In genomic region chr4:134087412-134087811, GRCm38 (mm10) we compare ENCODE assay signal across 9 mouse cellular contexts. TPM values are rescaled to one million over a fixed set of nuclear protein-coding genes. Genes with fewer than 3 reads are reported as not detected.
DNase-seq lines count a peak whose midpoint lies in the region; ATAC-seq and TF ChIP-seq lines count a peak whose summit lies in the region.
"Had no signal": no experiment of that assay in that cellular context is flagged by ENCODE, and none has a peak within 500 bp of the region (broad histone marks: within the 10 kb centered on the region; RNA-seq: fewer than 3 reads in every experiment).

No protein-coding gene starts in this region.

- no peak for TF ChIP-seq POLR2A in ES-Bruce4 (IDR thresholded peaks at IDR 0.05; ENCODE audit: insufficient read depth, low read length)

- peak; percentile 88 for TF ChIP-seq CTCF in ES-Bruce4 (IDR thresholded peaks at IDR 0.05; ENCODE audit: low read depth, low read length)

- H3K4me1 ChIP-seq in ES-Bruce4 (ENCODE audit: control insufficient read depth, insufficient read depth, low read length): peaks cover 1% of the 10 kb centered on the region
- H3K4me1 ChIP-seq in hindbrain, embryonic 13.5 days (replicated peaks): peaks cover 3% of the 10 kb centered on the region

- DNase-seq in adrenal gland, adult (ENCODE audit: inconsistent age in 2 of 2, low spot score in 1 of 2): peak; percentile 38 to 76
- DNase-seq in adrenal gland, adult 18-20 months (ENCODE audit: low spot score in 2 of 2): no peak
- DNase-seq in cerebellum, postnatal 14 days: peak; percentile 65 to 68
- peak; percentile 42 for DNase-seq in liver
- no peak for DNase-seq in urinary bladder, adult 18-20 months (ENCODE audit: low spot score in 2 of 2)

- no peak for TF ChIP-seq EP300 in ES-Bruce4 (IDR thresholded peaks at IDR 0.05; ENCODE audit: insufficient read depth, low read depth, low read length)

- no peak overlapping the region for H3K27ac ChIP-seq in ES-Bruce4 (ENCODE audit: insufficient read depth, low read length)
- H3K27ac ChIP-seq in hindbrain, embryonic 13.5 days: no peak overlapping the region
- H3K27ac ChIP-seq: limb, embryonic 15.5 days had no signal

- WGBS in hindbrain, embryonic 13.5 days: 53% methylated on average over 7 of the region's 7 CpGs

- no peak overlapping the region for H3K9ac ChIP-seq in ES-Bruce4 (ENCODE audit: low read depth, poor library complexity, severe bottlenecking)
- H3K9ac ChIP-seq in hindbrain, embryonic 13.5 days: no peak overlapping the region
- H3K9ac ChIP-seq: limb, embryonic 15.5 days had no signal

- H3K4me3 ChIP-seq in ES-Bruce4 (ENCODE audit: low read depth, low read length): no peak overlapping the region
- no peak overlapping the region for H3K4me3 ChIP-seq in hindbrain, embryonic 13.5 days
- H3K4me3 ChIP-seq: limb, embryonic 15.5 days had no signal

- 0 out of 2 replicates have a peak overlapping the region, but pooled peaks have one; percentile 27 for H3K4me2 ChIP-seq in hindbrain, embryonic 13.5 days
- H3K4me2 ChIP-seq: limb, embryonic 15.5 days had no signal

- no peaks in the 10 kb centered on the region for H3K36me3 ChIP-seq in ES-Bruce4 (ENCODE audit: control insufficient read depth, insufficient read depth, low read length, poor library complexity, severe bottlenecking)
- H3K36me3 ChIP-seq in hindbrain, embryonic 13.5 days: no peaks in the 10 kb centered on the region
- H3K36me3 ChIP-seq: limb, embryonic 15.5 days had no signal

- ATAC-seq in hindbrain, embryonic 13.5 days (ENCODE audit: low FRiP score): no peak
- peak; percentile 87 for ATAC-seq in monocyte, adult 5-6 weeks (replicated peaks; ENCODE audit: insufficient number of reproducible peaks, low FRiP score, low TSS enrichment, poor library complexity, severe bottlenecking)

- H3K27me3 ChIP-seq in ES-Bruce4 (ENCODE audit: control insufficient read depth, insufficient read depth, low read length, poor library complexity, severe bottlenecking): no peaks in the 10 kb centered on the region
- peaks cover 7% of the 10 kb centered on the region for H3K27me3 ChIP-seq in hindbrain, embryonic 13.5 days

- peaks cover 5% of the 10 kb centered on the region; the same call in 1 of the 2 replicates for H3K9me3 ChIP-seq in ES-Bruce4 (replicated peaks; ENCODE audit: control insufficient read depth, insufficient read depth, low read length, poor library complexity, severe bottlenecking)
- no peaks in the 10 kb centered on the region for H3K9me3 ChIP-seq in hindbrain, embryonic 13.5 days
- H3K9me3 ChIP-seq: limb, embryonic 15.5 days had no signal

RNA-seq across cellular contexts. Expression of gene Cd52, which starts 7.5 kb away (rescaled TPM):
- total RNA-seq in adrenal gland, adult 18-20 months (2021): 10 to 100 TPM; 14.0 to 19.9 TPM
- polyA plus RNA-seq in ES-Bruce4 (2011; ENCODE audit: insufficient read depth, insufficient read length, low read depth, missing spikeins): not detected in 2 replicates
- polyA plus RNA-seq in hindbrain, embryonic 13.5 days (2015; fragmentation: Nextera tagmentation; extraction: Ambion mirVana): 3.9 TPM in 2 replicates
- 1,277 to 1,906 TPM (median 1,626 TPM) in 3 replicates for total RNA-seq in monocyte, adult 5-6 weeks (2017)

RNA-seq across cellular contexts. Expression of gene Ubxn11, which starts 15.0 kb away (rescaled TPM):
- 10 to 100 TPM in 1 of 2 experiments, 1 to 10 TPM in 1; 8.7 to 12.6 TPM for total RNA-seq in adrenal gland, adult 18-20 months (2021)
- 10.4 and 11.6 TPM in 2 replicates for polyA plus RNA-seq in ES-Bruce4 (2011; ENCODE audit: insufficient read depth, insufficient read length, low read depth, missing spikeins)
- polyA plus RNA-seq in hindbrain, embryonic 13.5 days (2015; fragmentation: Nextera tagmentation; extraction: Ambion mirVana): 14.7 and 16.0 TPM in 2 replicates
- 8.5 to 13.7 TPM (median 10.6 TPM) in 3 replicates for total RNA-seq in monocyte, adult 5-6 weeks (2017)

RNA-seq across cellular contexts. Expression of gene Crybg2, which starts 26.8 kb away (rescaled TPM):
- under 1 TPM in 1 of 2 experiments, not detected in 1; 0.13 TPM for total RNA-seq in adrenal gland, adult 18-20 months (2021)
- polyA plus RNA-seq in ES-Bruce4 (2011; ENCODE audit: insufficient read depth, insufficient read length, low read depth, missing spikeins): 19.2 and 26.1 TPM in 2 replicates
- 0.49 and 1.1 TPM in 2 replicates for polyA plus RNA-seq in hindbrain, embryonic 13.5 days (2015; fragmentation: Nextera tagmentation; extraction: Ambion mirVana)
- 0.48 to 3.1 TPM (median 0.64 TPM) in 3 replicates for total RNA-seq in monocyte, adult 5-6 weeks (2017)

RNA-seq across cellular contexts. Expression of gene Zfp683, which starts 33.8 kb away (rescaled TPM):
- total RNA-seq in adrenal gland, adult 18-20 months (2021): under 1 TPM in 1 of 2 experiments, not detected in 1; 0.32 TPM
- not detected in 2 replicates for polyA plus RNA-seq in ES-Bruce4 (2011; ENCODE audit: insufficient read depth, insufficient read length, low read depth, missing spikeins)
- polyA plus RNA-seq in hindbrain, embryonic 13.5 days (2015; fragmentation: Nextera tagmentation; extraction: Ambion mirVana): not detected in 2 replicates
- 0.64 TPM in 1 of 3 replicates, not detected in the others for total RNA-seq in monocyte, adult 5-6 weeks (2017)
- polyA plus RNA-seq: limb, embryonic 15.5 days had no signal

RNA-seq across cellular contexts. Expression of gene Sh3bgrl3, which starts 41.2 kb away (rescaled TPM):
- 100 to 1,000 TPM in 1 of 2 experiments, 10 to 100 TPM in 1; 73.4 to 102 TPM for total RNA-seq in adrenal gland, adult 18-20 months (2021)
- polyA plus RNA-seq in ES-Bruce4 (2011; ENCODE audit: insufficient read depth, insufficient read length, low read depth, missing spikeins): 105 and 106 TPM in 2 replicates
- 371 and 393 TPM in 2 replicates for polyA plus RNA-seq in hindbrain, embryonic 13.5 days (2015; fragmentation: Nextera tagmentation; extraction: Ambion mirVana)
- 320 to 400 TPM (median 328 TPM) in 3 replicates for total RNA-seq in monocyte, adult 5-6 weeks (2017)

Comparison
In these comparisons a context has a peak if more than half of its experiments do, and no peak if none do; other contexts are left out.
1. DNase-seq: peak in adrenal gland, adult (2 of 2), cerebellum, postnatal 14 days (2 of 2) and liver (single experiment); none in adrenal gland, adult 18-20 months (0 of 2) and urinary bladder, adult 18-20 months (0 of 2).
2. RNA of gene Cd52, which starts 7.5 kb away (total RNA-seq): 1,277 to 1,906 TPM in monocyte, adult 5-6 weeks; 14.0 to 19.9 TPM in adrenal gland, adult 18-20 months; every median in the first group is over 10 times any median in the second.